Mouse (Mus musculus): ENCODE results near the gene Rtkn. TPM values are rescaled to one million over a fixed set of nuclear protein-coding genes. Genes with fewer than 3 reads are reported as not detected.

The Rtkn gene
- polyA plus RNA-seq, 1 experiment from 2014 or later, result 21.1 TPM

DNA sequence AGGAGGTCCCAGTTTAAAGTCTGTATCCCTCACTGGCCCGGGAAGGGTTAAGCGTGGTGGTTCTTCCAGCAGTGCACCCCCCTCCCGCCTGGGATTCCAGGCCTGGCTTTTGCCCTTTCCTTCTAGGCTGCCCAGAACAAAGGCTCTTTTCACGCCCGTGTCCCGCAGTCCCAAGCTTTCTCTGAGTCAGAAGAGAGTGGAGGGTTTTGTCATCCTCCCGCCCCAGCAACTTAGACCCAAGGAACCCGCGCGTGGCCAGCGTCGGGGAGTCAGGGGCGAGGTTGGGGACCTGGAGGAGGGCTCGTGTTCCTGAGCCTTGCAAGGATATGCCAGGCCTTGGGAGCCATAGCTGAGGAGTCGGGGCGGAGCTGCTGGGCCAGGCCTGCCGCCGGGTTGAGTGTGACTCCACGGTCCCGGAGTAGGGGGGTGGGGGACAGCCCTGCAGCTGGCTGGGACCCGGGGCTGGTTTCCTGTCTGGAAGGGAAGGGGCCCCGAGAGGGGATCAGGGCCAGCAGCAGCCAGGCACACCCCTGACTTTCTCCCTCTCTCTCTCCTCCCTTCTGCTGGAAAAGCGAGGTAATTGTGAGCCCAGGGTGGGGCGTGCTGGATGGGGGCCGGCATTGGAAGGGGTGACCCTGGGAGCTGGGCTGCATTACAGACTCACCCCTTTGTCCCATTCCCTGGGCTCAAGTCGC lies 1.8 kb downstream of the Rtkn start:
- H3K4me3 ChIP-seq (ENCODE audit: low read depth, low read length), result peak overlapping the region; percentile 59
- H3K9ac ChIP-seq (ENCODE audit: low read depth, low read length), result peak overlapping the region; percentile 79
- peak; percentile 58 for ATAC-seq
- peak overlapping the region; percentile 87 for H3K4me2 ChIP-seq (replicated peaks; ENCODE audit: low read depth)
- H3K27ac ChIP-seq (ENCODE audit: low read depth, low read length), result peak overlapping the region; percentile 95
- peaks cover 10% of the 10 kb centered on the region for H3K4me1 ChIP-seq (replicated peaks; ENCODE audit: control insufficient read depth, insufficient read depth, low read length)
- no peaks in the 10 kb centered on the region for H3K9me3 ChIP-seq (ENCODE audit: control insufficient read depth)
- H3K27me3 ChIP-seq (replicated peaks; ENCODE audit: control insufficient read depth, insufficient read depth, low read length), result no peaks in the 10 kb centered on the region
- TF ChIP-seq CTCF (IDR thresholded peaks at IDR 0.05; ENCODE audit: low read depth), result no peak
- no peaks in the 10 kb centered on the region for H3K36me3 ChIP-seq (ENCODE audit: control insufficient read depth, insufficient read depth)
- 2% methylated on average over 26 of the region's 26 CpGs for WGBS

DNA sequence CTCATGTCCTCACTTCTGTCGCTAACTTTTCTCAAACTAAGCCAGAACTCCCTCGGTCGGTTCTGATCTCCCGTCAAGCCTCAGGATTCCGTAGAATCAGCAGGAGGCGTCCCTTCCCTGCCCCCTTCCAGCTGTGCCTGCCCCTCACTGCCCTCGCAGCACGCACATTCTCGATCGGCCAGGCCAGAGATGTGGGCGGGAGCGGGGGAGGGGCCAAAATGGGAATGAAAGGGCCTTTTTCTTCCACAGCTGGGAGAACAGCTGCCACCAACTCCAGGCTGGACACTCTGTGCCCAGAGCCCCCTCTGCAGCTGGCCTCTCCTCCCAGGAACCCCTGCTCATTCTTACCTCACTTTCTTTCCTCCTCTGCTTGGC lies 2.3 kb downstream of the Rtkn start:
- peak; percentile 15; the same call in 1 of the 2 replicates for TF ChIP-seq CTCF (IDR thresholded peaks at IDR 0.05; ENCODE audit: low read depth)
- no peaks in the 10 kb centered on the region for H3K9me3 ChIP-seq (ENCODE audit: control insufficient read depth)
- 0% methylated on average over 12 of the region's 12 CpGs for WGBS
- peak overlapping the region; percentile 95 for H3K27ac ChIP-seq (ENCODE audit: low read depth, low read length)
- H3K9ac ChIP-seq (ENCODE audit: low read depth, low read length), result peak overlapping the region; percentile 79
- no peaks in the 10 kb centered on the region for H3K27me3 ChIP-seq (replicated peaks; ENCODE audit: control insufficient read depth, insufficient read depth, low read length)
- H3K36me3 ChIP-seq (ENCODE audit: control insufficient read depth, insufficient read depth), result no peaks in the 10 kb centered on the region
- peaks cover 14% of the 10 kb centered on the region for H3K4me1 ChIP-seq (replicated peaks; ENCODE audit: control insufficient read depth, insufficient read depth, low read length)
- ATAC-seq, result peak; percentile 51
- peak overlapping the region; percentile 59 for H3K4me3 ChIP-seq (ENCODE audit: low read depth, low read length)
- H3K4me2 ChIP-seq (replicated peaks; ENCODE audit: low read depth), result peak overlapping the region; percentile 87

DNA sequence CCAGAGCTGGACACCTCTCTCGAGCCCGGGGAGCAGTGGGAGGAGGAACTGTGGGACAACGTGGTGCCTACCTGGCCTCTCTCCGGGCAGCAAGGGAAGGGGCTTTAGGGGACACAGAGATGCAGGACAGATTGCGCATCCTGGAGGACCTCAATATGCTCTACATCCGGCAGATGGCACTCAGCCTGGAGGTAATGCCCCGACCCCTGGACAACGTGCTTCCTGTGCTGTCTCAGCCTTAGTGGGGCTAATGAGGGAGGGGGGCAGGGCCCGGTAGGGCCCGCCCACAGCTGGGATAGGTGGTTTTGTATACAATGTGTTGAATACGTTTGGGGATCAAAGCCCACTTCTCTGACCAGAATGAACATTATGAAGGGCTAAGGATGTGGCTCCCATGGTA lies 2.8 kb downstream of the Rtkn start:
- Histone ChIP-seq H3K27ac (ENCODE audit: low read depth, low read length) (peak overlapping the region; percentile 95), H3K4me2 (replicated peaks; ENCODE audit: low read depth) (peak overlapping the region; percentile 87), H3K4me1 (replicated peaks; ENCODE audit: control insufficient read depth, insufficient read depth, low read length) (peaks cover 14% of the 10 kb centered on the region), H3K9ac (ENCODE audit: low read depth, low read length) (peak overlapping the region; percentile 79; the same call in 1 of the 2 replicates), H3K9me3 (ENCODE audit: control insufficient read depth) (no peaks in the 10 kb centered on the region), H3K36me3 (ENCODE audit: control insufficient read depth, insufficient read depth) (no peaks in the 10 kb centered on the region), H3K27me3 (replicated peaks; ENCODE audit: control insufficient read depth, insufficient read depth, low read length) (no peaks in the 10 kb centered on the region), H3K4me3 (ENCODE audit: low read depth, low read length) (peak overlapping the region; percentile 59)
- TF ChIP-seq CTCF (IDR thresholded peaks at IDR 0.05; ENCODE audit: low read depth), result peak; percentile 42
- no peak for ATAC-seq
- WGBS, result 6% methylated on average over 11 of the region's 11 CpGs

DNA sequence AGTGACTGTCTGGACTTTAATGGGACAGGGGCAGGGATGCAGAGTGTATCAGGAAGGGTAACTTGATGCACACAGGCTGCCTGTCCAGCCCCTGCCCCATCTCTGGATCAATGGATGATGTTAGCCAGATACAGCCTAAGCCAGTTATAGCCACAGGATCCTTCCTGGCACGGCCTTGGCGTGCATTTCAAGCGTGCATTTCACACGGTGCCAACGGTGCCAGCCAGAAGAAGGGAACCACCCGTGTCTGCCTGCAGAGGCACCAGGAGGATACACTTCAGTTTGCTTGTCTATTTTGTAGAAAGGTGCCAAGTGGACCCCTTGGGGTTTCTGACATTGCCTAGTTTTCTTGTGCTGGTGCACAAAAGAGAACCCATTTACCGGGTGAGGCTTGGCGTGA lies 4.8 kb downstream of the Rtkn start:
- H3K4me1 ChIP-seq (replicated peaks; ENCODE audit: control insufficient read depth, insufficient read depth, low read length), result peaks cover 10% of the 10 kb centered on the region
- no peak for ATAC-seq
- no peaks in the 10 kb centered on the region for H3K27me3 ChIP-seq (replicated peaks; ENCODE audit: control insufficient read depth, insufficient read depth, low read length)
- H3K9me3 ChIP-seq (ENCODE audit: control insufficient read depth), result no peaks in the 10 kb centered on the region
- no peak overlapping the region for H3K4me3 ChIP-seq (ENCODE audit: low read depth, low read length)
- TF ChIP-seq CTCF (IDR thresholded peaks at IDR 0.05; ENCODE audit: low read depth), result no peak
- 89% methylated on average over 8 of the region's 8 CpGs for WGBS
- H3K9ac ChIP-seq (ENCODE audit: low read depth, low read length), result no peak overlapping the region
- H3K36me3 ChIP-seq (ENCODE audit: control insufficient read depth, insufficient read depth), result no peaks in the 10 kb centered on the region
- H3K27ac ChIP-seq (ENCODE audit: low read depth, low read length), result no peak overlapping the region
- H3K4me2 ChIP-seq (replicated peaks; ENCODE audit: low read depth), result no peak overlapping the region

DNA sequence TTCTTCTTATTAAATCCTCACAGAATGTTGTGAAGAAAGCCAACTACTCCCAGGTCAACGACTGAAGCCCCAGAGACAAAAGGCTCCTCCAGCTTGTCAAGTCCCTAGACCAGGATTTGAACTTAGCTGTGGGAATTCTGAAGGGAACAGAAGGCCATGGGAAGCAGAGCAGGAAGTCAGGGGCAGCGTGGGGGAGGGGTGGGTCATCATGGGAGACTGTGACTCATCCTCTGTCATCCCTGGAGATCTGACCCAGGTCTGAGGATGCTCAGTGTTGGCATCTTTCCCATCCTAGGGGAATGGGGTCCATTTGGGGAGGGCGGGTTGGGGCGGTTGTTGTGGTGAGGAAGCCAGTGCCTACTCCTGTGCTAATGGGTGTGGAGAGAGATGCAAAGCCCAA lies 6.4 kb downstream of the Rtkn start:
- H3K27ac ChIP-seq (ENCODE audit: low read depth, low read length), result no peak overlapping the region
- peak overlapping the region; percentile 52; the same call in 1 of the 2 replicates for H3K4me2 ChIP-seq (replicated peaks; ENCODE audit: low read depth)
- H3K27me3 ChIP-seq (replicated peaks; ENCODE audit: control insufficient read depth, insufficient read depth, low read length), result no peaks in the 10 kb centered on the region
- H3K36me3 ChIP-seq (ENCODE audit: control insufficient read depth, insufficient read depth), result peaks cover 3% of the 10 kb centered on the region; the same call in 1 of the 2 replicates
- H3K4me3 ChIP-seq (ENCODE audit: low read depth, low read length), result no peak overlapping the region
- no peak for ATAC-seq
- peaks cover 6% of the 10 kb centered on the region; the same call in 1 of the 2 replicates for H3K4me1 ChIP-seq (replicated peaks; ENCODE audit: control insufficient read depth, insufficient read depth, low read length)
- no peak for TF ChIP-seq CTCF (IDR thresholded peaks at IDR 0.05; ENCODE audit: low read depth)
- no peaks in the 10 kb centered on the region for H3K9me3 ChIP-seq (ENCODE audit: control insufficient read depth)
- H3K9ac ChIP-seq (ENCODE audit: low read depth, low read length), result 0 out of 2 replicates have a peak overlapping the region, but pooled peaks have one; percentile 34
- 48% methylated on average over 4 of the region's 4 CpGs for WGBS

DNA sequence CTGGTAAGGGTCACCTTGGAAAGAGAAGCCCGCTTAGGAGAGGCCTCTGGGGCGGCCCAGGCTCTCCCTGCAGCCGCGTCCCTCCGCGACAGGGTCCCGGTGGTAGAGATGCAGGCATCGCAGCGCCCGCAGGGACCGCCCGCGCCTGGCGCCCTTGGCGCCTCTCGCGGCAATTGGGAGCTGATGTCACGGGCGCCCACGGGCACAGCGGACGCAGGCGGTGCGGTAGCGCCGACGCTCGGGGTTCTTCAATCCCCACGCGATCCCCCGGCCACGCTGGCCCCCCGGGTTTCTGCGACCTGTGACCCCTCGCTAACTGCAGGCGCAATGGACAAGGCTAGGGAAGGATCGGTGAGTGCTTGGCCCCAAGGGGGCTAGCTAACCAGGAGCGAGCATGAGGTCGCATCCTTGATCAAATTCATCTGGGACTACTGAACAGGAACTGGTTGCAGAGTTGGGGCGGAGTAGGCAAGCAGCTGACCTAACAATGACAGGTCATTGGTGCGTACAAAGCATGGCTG lies 7.0 kb downstream of the Rtkn start:
- Histone ChIP-seq H3K36me3 (ENCODE audit: control insufficient read depth, insufficient read depth) (peaks cover 8% of the 10 kb centered on the region; the same call in 1 of the 2 replicates), H3K4me1 (replicated peaks; ENCODE audit: control insufficient read depth, insufficient read depth, low read length) (peaks cover 6% of the 10 kb centered on the region; the same call in 1 of the 2 replicates), H3K4me3 (ENCODE audit: low read depth, low read length) (peak overlapping the region; percentile 17; the same call in 1 of the 2 replicates), H3K4me2 (replicated peaks; ENCODE audit: low read depth) (peak overlapping the region; percentile 52), H3K27me3 (replicated peaks; ENCODE audit: control insufficient read depth, insufficient read depth, low read length) (no peaks in the 10 kb centered on the region), H3K9me3 (ENCODE audit: control insufficient read depth) (no peaks in the 10 kb centered on the region), H3K27ac (ENCODE audit: low read depth, low read length) (no peak overlapping the region), H3K9ac (ENCODE audit: low read depth, low read length) (peak overlapping the region; percentile 34; the same call in 1 of the 2 replicates)
- no peak for ATAC-seq
- TF ChIP-seq CTCF (IDR thresholded peaks at IDR 0.05; ENCODE audit: low read depth), result no peak
- 17% methylated on average over 40 of the region's 41 CpGs for WGBS

Data from intestine, postnatal 0 days (tissue).